Mouse (Mus musculus) adrenal gland, adult (tissue): ENCODE measurements around the gene Cbln3.
A peak's percentile ranks its signal among the peaks of the same experiment; 100 is the strongest.

Source experiments
- DNase-seq, 2 experiments: peaks; one replicate each; pipeline ENCODE4 v3.0.0; 2022 to 2023; ENCODE audit warnings: low spot score in 1 of 2; ENCODE audit not compliant: inconsistent age in 2 of 2

The Cbln3 gene

DNA sequence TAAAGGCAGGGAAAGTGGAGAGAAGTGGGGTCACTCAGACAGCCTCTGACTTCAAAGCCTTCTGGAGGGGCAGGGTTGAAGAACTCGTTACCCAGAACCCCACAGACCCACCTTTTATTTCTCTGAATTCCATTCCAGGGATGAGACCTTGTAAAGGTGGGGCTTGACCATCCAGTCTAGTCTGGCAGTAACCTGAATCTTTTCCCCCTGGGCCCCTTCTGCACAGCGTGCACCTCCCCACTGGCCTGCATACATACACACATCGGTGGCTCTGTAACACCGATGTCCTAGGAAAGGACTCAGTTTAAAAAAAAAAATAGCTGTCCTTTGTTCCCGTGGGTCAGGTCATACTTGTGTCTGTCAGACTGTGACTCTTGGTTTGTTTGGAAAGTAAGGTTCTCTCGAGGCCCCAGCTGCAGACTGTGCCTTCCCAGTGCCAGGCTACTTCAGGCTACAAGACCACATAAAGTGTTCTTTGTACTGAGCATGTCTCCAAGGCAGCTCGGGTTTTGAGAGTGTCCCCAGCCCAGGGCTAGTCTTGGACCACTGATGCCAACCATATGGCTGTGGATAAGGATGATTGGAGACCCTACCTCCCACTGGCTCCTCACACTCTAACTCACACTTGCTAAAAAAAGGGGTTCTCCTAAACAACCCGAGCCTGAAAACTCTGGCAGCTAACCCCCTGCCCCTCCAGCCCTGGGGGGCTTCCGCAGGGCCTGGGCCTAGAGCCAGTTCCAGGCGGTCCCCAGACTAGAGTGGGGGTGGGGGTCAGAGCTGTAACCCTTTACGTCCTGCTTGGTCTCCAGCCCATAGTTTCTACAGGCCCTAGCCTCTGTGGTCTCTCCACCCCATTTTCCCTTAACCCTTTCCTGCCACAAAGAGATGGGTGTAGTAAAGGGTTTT, 31.3 kb downstream of the Cbln3 start:
- no peak for DNase-seq

DNA sequence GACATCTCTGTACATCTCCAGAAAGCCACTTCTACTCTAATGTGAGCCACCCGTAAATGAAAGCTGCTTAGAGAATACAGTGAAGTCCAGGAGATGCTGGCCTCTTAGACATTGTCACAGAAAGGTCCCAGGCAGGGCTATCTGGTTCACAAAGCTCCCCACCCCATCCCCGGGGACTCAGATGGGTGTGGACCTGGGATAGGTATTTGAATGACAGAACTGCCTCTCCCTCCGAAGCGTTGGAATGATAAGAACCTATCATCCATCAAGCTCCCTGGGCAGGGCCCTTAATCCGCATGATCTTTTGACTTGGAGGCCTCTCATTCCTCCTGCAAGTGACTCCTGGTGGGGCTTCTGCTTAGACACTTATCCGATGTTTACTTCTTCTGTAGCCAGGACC, 33.3 kb downstream of the Cbln3 start:
- DNase-seq: no peak

DNA sequence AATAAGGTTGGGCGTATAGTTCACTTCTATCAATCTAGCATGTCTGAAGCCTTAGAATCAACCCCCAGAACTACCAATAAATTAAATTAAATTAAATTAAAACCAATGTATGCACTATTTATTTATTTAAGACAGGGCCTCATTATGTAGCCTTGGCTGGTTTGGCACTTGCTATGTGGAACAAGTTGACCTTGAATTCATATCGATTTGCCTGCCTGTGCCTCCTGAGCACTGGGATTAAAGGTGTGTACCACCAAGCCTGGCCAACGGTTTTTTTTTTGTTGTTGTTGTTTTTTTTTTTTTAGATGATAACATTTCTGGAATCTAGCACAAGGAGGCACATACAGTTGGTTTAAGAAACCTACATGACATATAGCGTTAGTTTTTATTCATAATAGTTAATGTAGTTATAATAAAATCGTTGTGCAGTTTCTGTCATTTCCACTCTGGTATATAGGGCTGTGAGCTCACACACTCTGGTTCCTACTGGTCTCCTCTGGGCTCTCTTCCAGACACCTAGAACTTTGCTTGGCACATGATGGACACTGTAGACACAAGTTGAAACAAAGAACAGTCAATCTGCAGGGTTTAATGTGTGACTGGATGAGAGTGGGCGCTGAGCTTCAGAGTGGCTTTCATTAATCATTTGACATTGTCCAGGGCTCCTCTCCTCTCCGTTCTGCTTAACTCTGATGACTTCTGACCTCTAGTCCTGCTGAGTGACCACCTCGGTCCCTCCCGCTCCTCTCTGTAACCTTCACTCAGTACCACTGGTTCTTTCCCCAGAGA, 38.5 kb downstream of the Cbln3 start:
- no peak for DNase-seq

DNA sequence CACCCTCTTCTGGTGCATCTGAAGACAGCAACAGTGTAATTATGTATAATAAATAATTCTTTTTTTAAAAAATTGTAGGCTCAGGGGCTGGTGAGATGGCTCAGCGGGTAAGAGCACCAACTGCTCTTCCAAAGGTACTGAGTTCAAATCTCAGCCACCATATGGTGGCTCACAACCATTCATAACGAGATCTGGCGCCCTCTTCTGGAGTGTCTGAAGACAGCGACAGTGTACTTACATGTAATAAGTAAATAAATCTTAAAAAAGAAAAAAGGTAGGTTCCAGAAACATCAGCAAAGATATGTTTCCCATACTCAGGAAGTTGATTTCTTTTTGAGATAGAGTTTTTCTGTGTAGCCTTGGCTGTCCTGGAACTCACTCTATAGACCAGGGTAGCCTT, 41.4 kb downstream of the Cbln3 start:
- DNase-seq: no peak

DNA sequence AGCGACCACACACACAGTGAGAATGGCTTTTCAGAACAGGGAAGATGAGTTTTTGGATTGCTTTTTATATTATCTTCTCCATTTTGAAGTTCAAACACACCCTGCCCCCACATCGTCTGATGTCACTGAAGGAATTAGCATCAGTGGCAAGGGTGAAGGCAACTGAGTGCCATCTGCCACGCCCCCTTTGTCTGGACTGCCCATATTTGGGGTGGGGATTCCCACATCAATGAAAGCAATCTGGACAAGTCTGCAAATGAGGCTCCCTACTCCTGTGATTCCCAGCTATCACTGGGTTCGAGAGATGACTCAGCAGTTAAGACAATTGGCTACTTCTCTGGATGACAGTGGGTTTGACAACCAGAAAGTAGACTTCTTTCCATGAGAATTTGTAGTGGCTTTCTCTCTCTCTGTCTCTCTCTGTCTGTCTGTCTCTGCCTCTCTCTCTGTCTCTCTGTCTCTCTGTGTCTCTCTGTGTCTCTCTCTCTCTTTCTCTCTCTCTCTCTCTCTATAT, 43.3 kb downstream of the Cbln3 start:
- no peak for DNase-seq

DNA sequence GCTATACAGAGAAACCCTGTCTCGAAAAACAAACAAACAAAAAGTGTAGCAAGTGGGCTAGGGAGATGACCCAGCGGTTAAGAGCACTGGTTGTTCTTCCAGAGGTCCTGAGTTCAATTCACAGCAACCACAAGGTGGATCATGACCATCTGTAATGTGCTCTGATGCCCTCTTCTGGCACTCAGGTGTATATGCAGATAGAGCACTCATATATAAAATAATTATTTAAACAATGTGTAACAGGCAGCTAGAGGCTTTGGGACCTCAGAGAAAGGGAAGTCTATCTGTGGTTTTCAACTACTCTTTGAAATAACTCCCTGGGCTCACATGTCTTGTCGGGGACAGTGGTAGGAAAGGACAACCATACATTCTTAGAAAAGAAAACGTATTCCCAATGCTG, 45.5 kb downstream of the Cbln3 start:
- no peak for DNase-seq

DNA sequence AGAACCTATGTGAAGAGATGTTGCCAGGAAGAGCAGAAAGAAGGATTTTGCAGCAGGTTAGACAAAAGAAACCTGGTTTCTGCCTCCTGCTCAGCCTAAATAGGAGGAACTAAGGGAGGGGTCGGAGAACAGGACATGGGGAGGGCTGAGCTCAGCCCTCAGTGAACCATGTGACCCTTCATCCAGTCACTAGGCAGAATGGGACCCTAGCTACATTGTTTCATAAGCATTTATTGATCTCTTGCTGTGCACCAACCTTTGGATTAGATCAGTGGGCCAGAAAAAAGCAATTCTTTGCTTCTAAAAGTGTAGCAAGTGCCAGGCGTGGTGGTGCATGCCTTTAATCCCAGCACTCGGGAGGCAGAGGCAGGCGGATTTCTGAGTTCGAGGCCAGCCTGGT, 45.9 kb downstream of the Cbln3 start:
- no peak for DNase-seq

DNA sequence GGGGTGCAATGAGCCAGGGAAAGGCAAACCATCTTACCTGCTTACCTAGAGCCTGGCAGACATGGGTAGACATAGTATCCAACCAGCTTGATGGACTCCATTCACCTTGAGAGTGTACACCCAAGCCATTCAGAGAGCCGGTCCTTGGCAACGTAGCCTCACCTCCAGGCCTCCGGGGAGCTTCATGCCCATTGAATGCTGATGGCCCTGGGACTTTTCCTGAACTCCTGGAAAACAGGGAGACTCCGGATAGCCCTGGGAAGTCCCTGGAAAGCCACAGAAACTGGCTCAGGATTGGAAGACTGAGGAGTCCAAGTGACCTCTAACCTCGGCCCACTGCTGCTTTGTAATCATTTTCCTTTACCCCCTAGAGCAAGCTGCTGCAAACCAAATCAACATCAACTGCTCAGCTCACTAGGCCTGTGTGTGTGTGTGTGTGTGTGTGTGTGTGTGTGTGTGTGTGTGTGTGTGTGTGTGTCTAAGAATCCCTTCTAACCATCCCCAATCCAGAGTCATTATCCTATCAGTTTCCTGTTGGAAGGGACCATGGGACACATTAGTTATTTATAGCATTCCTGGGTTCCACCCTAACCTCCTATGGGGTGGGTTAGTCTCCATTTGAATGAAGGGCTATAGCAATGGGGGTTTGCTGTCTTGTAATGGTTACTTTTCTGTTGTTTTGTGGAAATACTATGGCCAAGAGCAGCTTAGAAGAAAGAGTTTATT, 49.2 kb downstream of the Cbln3 start:
- no peak for DNase-seq

DNA sequence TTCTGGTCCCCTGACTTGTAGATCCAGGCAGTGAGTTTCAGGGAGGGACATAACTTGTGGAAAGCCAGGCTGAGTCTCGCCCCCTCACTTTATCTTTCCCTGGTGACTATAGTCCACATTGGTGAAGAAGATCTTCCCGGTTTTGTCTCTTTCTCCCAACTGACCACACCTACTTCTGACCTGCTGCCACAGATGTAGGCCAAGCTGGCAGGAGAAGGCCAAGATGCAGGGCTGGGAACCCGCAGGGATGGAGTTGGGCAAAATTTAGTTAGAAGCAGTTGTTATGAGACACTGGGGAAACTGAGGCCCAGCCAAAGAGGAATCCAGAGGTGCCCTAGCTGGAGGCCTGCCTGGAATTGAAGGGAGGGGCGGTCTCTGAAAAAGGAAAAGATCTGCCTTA, 51.1 kb downstream of the Cbln3 start:
- DNase-seq: no peak

DNA sequence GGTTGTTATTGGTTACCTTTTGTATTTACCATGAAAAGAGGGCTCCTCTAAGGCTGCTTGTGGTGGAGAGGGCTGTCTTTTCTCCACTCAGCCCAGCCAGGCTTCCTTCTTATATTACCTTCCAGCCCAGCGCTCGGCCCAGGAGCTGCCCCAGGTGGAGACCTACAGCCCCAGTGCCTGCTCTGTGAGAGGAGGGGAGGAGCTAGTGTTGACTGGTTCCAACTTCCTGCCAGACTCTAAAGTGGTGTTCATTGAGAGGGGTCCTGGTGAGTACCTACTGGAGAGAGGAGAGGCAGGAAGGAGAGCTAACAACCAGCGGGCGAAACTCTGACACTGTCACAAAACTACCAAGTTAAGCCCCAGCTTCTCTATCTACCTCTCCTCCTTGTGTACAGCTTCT, 53.9 kb downstream of the Cbln3 start:
- DNase-seq: peak in 1 of 2 experiments; percentile 2

DNA sequence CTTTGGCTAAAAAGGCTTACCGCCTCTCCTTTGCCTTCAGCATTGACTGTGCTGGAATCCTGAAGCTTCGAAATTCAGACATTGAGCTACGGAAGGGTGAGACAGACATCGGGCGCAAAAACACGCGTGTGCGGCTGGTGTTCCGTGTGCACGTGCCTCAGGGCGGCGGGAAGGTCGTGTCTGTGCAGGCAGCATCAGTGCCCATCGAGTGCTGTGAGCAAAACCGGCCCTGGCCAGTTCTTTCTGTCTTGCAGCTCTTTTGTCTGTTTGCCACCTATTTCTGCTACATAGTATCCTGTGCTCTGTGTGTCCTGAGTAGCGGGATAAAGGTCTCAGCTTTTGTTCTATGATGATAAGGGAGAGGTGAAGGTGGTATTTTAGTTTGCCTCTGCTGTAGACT, 54.3 kb downstream of the Cbln3 start:
- DNase-seq: no peak
